In genomic region chr9:107666751-107667205, GRCm38 (mm10) we compare ENCODE assay signal across 7 mouse cellular contexts. TPM values are rescaled to one million over a fixed set of nuclear protein-coding genes. Genes with fewer than 3 reads are reported as not detected.
DNase-seq lines count a peak whose midpoint lies in the region; ATAC-seq and TF ChIP-seq lines count a peak whose summit lies in the region.

No protein-coding gene starts in this region.

- intact Hi-C loops in heart, postnatal 14 days (cut with DNase I): no loop called here

- no peaks in the 10 kb centered on the region for H3K36me3 ChIP-seq in embryonic facial prominence, embryonic 13.5 days
- no peaks in the 10 kb centered on the region for H3K36me3 ChIP-seq in liver, embryonic 14.5 days (replicated peaks; ENCODE audit: control insufficient read depth, insufficient read depth, low read depth)

- no peaks in the 10 kb centered on the region for H3K9me3 ChIP-seq in embryonic facial prominence, embryonic 13.5 days
- H3K9me3 ChIP-seq in liver, embryonic 14.5 days (ENCODE audit: control insufficient read depth, low read length): no peaks in the 10 kb centered on the region

- ATAC-seq in embryonic facial prominence, embryonic 13.5 days (ENCODE audit: insufficient number of reproducible peaks, insufficient read depth, low FRiP score, low TSS enrichment, low read depth): no peak
- no peak for ATAC-seq in liver, embryonic 14.5 days (ENCODE audit: insufficient read depth)

- TF ChIP-seq EP300 in liver, embryonic 14.5 days (IDR thresholded peaks at IDR 0.05; ENCODE audit: low read depth): no peak

- H3K27ac ChIP-seq in brown adipose tissue, adult 24 weeks (replicated peaks; ENCODE audit: low read depth, low read length): no peak overlapping the region
- no peak overlapping the region for H3K27ac ChIP-seq in embryonic facial prominence, embryonic 13.5 days
- H3K27ac ChIP-seq in liver, embryonic 14.5 days: no peak overlapping the region

- peaks cover 9% of the 10 kb centered on the region for H3K4me1 ChIP-seq in brown adipose tissue, adult 24 weeks (ENCODE audit: control insufficient read depth, insufficient read depth, insufficient read length, low read length)
- H3K4me1 ChIP-seq in embryonic facial prominence, embryonic 13.5 days: peaks cover 34% of the 10 kb centered on the region
- no peaks in the 10 kb centered on the region; a peak in 2 of 4 replicates for H3K4me1 ChIP-seq in liver, embryonic 14.5 days (replicated peaks; ENCODE audit: control insufficient read depth in 2 of 2, insufficient read depth in 2 of 2, low read length in 1 of 2)

- peaks cover 30% of the 10 kb centered on the region for H3K27me3 ChIP-seq in embryonic facial prominence, embryonic 13.5 days
- H3K27me3 ChIP-seq in liver, embryonic 14.5 days (ENCODE audit: control insufficient read depth, insufficient read depth, low read length): peaks cover 40% of the 10 kb centered on the region

- peak; percentile 50 to 59 for DNase-seq in heart, postnatal 14 days
- no peak for DNase-seq in liver, embryonic 14.5 days (ENCODE audit: low read depth in 3 of 3, low spot score in 3 of 3)
- DNase-seq in thymus, postnatal 36 days: no peak
- DNase-seq in layer of hippocampus, postnatal 36 days: no peak
- no peak for DNase-seq in ovary, adult 18-20 months (ENCODE audit: low spot score)

- WGBS in embryonic facial prominence, embryonic 13.5 days: under 1% methylated on average over 30 of the region's 30 CpGs
- 3% methylated on average over 30 of the region's 30 CpGs for WGBS in liver, embryonic 14.5 days (ENCODE audit: insufficient replicate concordance)

- peak overlapping the region; percentile 48 for H3K4me3 ChIP-seq in brown adipose tissue, adult 24 weeks (ENCODE audit: insufficient read depth, low read depth, low read length)
- H3K4me3 ChIP-seq in embryonic facial prominence, embryonic 13.5 days: peak overlapping the region; percentile 50
- peak overlapping the region; percentile 36 to 37 for H3K4me3 ChIP-seq in liver, embryonic 14.5 days (ENCODE audit: insufficient read depth in 1 of 2, low read depth in 2 of 2, low read length in 2 of 2)

- TF ChIP-seq CTCF in liver, embryonic 14.5 days (IDR thresholded peaks at IDR 0.05; ENCODE audit: low read depth): no peak

- H3K9ac ChIP-seq in embryonic facial prominence, embryonic 13.5 days: peak overlapping the region; percentile 71
- no peak overlapping the region for H3K9ac ChIP-seq in liver, embryonic 14.5 days (replicated peaks)

- peak overlapping the region; percentile 92 for H3K4me2 ChIP-seq in embryonic facial prominence, embryonic 13.5 days
- peak overlapping the region; percentile 50 for H3K4me2 ChIP-seq in liver, embryonic 14.5 days (ENCODE audit: low read depth)

RNA-seq across cellular contexts. Expression of gene Slc38a3, which starts 2.6 kb away (rescaled TPM):
- polyA plus RNA-seq in brown adipose tissue, adult 24 weeks (2012; ENCODE audit: insufficient read depth, insufficient read length, missing spikeins): 0.83 and 3.3 TPM in 2 replicates
- polyA plus RNA-seq in embryonic facial prominence, embryonic 13.5 days (2015; fragmentation: Nextera tagmentation; extraction: Ambion mirVana): 3.4 and 4.1 TPM in 2 replicates
- total RNA-seq in heart, postnatal 14 days (2021): 10 to 100 TPM; 48.6 to 53.3 TPM
- polyA plus RNA-seq in liver, embryonic 14.5 days (2012; rRNA removed): 23.5 and 25.0 TPM in 2 replicates
- 15.7 and 19.7 TPM in 2 replicates for polyA plus RNA-seq in liver, embryonic 14.5 days (2014; fragmentation: Nextera tagmentation; extraction: Ambion mirVana)
- 10 to 100 TPM; 53.9 to 60.6 TPM for total RNA-seq in layer of hippocampus, postnatal 36 days (2021)

RNA-seq across cellular contexts. Expression of gene Gnat1, which starts 12.7 kb away (rescaled TPM):
- polyA plus RNA-seq in brown adipose tissue, adult 24 weeks (2012; ENCODE audit: insufficient read depth, insufficient read length, missing spikeins): not detected in 2 replicates
- polyA plus RNA-seq in embryonic facial prominence, embryonic 13.5 days (2015; fragmentation: Nextera tagmentation; extraction: Ambion mirVana): 1.2 and 2.0 TPM in 2 replicates
- not detected for total RNA-seq in heart, postnatal 14 days (2021)
- polyA plus RNA-seq in liver, embryonic 14.5 days (2012; rRNA removed): not detected in 2 replicates
- polyA plus RNA-seq in liver, embryonic 14.5 days (2014; fragmentation: Nextera tagmentation; extraction: Ambion mirVana): 0.62 and 0.76 TPM in 2 replicates
- total RNA-seq in layer of hippocampus, postnatal 36 days (2021): not detected

RNA-seq across cellular contexts. Expression of gene Gnai2, which starts 31.6 kb away (rescaled TPM):
- 87.2 and 112 TPM in 2 replicates for polyA plus RNA-seq in brown adipose tissue, adult 24 weeks (2012; ENCODE audit: insufficient read depth, insufficient read length, missing spikeins)
- polyA plus RNA-seq in embryonic facial prominence, embryonic 13.5 days (2015; fragmentation: Nextera tagmentation; extraction: Ambion mirVana): 446 and 470 TPM in 2 replicates
- total RNA-seq in heart, postnatal 14 days (2021): 100 to 1,000 TPM; 318 to 327 TPM
- 94.3 and 124 TPM in 2 replicates for polyA plus RNA-seq in liver, embryonic 14.5 days (2012; rRNA removed)
- polyA plus RNA-seq in liver, embryonic 14.5 days (2014; fragmentation: Nextera tagmentation; extraction: Ambion mirVana): 137 and 138 TPM in 2 replicates
- total RNA-seq in layer of hippocampus, postnatal 36 days (2021): 100 to 1,000 TPM; 195 to 208 TPM

RNA-seq across cellular contexts. Expression of gene Sema3f, which starts 43.5 kb away (rescaled TPM):
- 3.1 and 3.2 TPM in 2 replicates for polyA plus RNA-seq in brown adipose tissue, adult 24 weeks (2012; ENCODE audit: insufficient read depth, insufficient read length, missing spikeins)
- 37.7 and 44.0 TPM in 2 replicates for polyA plus RNA-seq in embryonic facial prominence, embryonic 13.5 days (2015; fragmentation: Nextera tagmentation; extraction: Ambion mirVana)
- 10 to 100 TPM; 17.7 to 18.0 TPM for total RNA-seq in heart, postnatal 14 days (2021)
- 3.1 and 3.5 TPM in 2 replicates for polyA plus RNA-seq in liver, embryonic 14.5 days (2012; rRNA removed)
- polyA plus RNA-seq in liver, embryonic 14.5 days (2014; fragmentation: Nextera tagmentation; extraction: Ambion mirVana): 0.69 and 1.1 TPM in 2 replicates
- 1 to 10 TPM; 4.3 to 4.6 TPM for total RNA-seq in layer of hippocampus, postnatal 36 days (2021)

RNA-seq across cellular contexts. Expression of gene Sema3b, which starts 57.7 kb away (rescaled TPM):
- 3.3 and 3.8 TPM in 2 replicates for polyA plus RNA-seq in brown adipose tissue, adult 24 weeks (2012; ENCODE audit: insufficient read depth, insufficient read length, missing spikeins)
- 8.4 and 8.6 TPM in 2 replicates for polyA plus RNA-seq in embryonic facial prominence, embryonic 13.5 days (2015; fragmentation: Nextera tagmentation; extraction: Ambion mirVana)
- total RNA-seq in heart, postnatal 14 days (2021): 10 to 100 TPM; 11.3 to 12.1 TPM
- polyA plus RNA-seq in liver, embryonic 14.5 days (2012; rRNA removed): 0.22 and 0.31 TPM in 2 replicates
- 0.25 and 0.33 TPM in 2 replicates for polyA plus RNA-seq in liver, embryonic 14.5 days (2014; fragmentation: Nextera tagmentation; extraction: Ambion mirVana)
- total RNA-seq in layer of hippocampus, postnatal 36 days (2021): 1 to 10 TPM; 1.7 to 2.2 TPM

Comparison
In these comparisons a context has a peak if more than half of its experiments do, and no peak if none do; other contexts are left out.
1. DNase-seq: peak in heart, postnatal 14 days (2 of 2); none in liver, embryonic 14.5 days (0 of 3), thymus, postnatal 36 days (0 of 2), layer of hippocampus, postnatal 36 days (0 of 2) and ovary, adult 18-20 months (single experiment).
2. Peak in every context shown above with its lines, with median percentiles within 50 percentile points of each other: H3K4me3 ChIP-seq.